Mouse (Mus musculus) cortical plate, adult 2 months (tissue): Measurements from ENCODE around the gene Cdr2.
"Not testable (repeated sequence)": the region's sequence is repeated elsewhere in the genome, so short reads cannot be mapped to it uniquely, and the experiment has no call there.

Source experiments
- CTCF ChIP-seq: fragments of 200-500 bp; IDR thresholded peaks from 2 replicates; pipeline ENCODE4 v1.5.1; 2011; ENCODE audit warnings: mild to moderate bottlenecking, control low read depth, low read length; ENCODE audit not compliant: insufficient read depth; ENCODE audit errors: extremely low read depth
- POLR2A ChIP-seq: fragments of 200-500 bp; IDR thresholded peaks from 2 replicates; pipeline ENCODE4 v1.6.1; 2011; ENCODE audit warnings: mild to moderate bottlenecking, low read length, control low read depth; ENCODE audit not compliant: insufficient read depth; ENCODE audit errors: extremely low read depth

- TF ChIP-seq CTCF, POLR2A: not testable (repeated sequence)
These were observed 71.9 kb downstream of the Cdr2 start for GRCm38 (mm10) chr7:120910172-120910571.
